Mouse (Mus musculus): ENCODE measurements around the gene Upp2.

Gene Upp2

GRCm38 (mm10) chr2:58615766-58616165, 48.7 kb downstream of the Upp2 start:
- no peak for DNase-seq (ENCODE audit: low spot score)

GRCm38 (mm10) chr2:58625186-58625585, 58.1 kb downstream of the Upp2 start:
- DNase-seq (ENCODE audit: low spot score): no peak

- no peak for DNase-seq (ENCODE audit: low spot score)
These were observed 58.6 kb downstream of the Upp2 start for GRCm38 (mm10) chr2:58625681-58626080.

GRCm38 (mm10) chr2:58626136-58626769, 59.2 kb downstream of the Upp2 start:
- no peak for DNase-seq (ENCODE audit: low spot score)

GRCm38 (mm10) chr2:58627981-58628380, 60.9 kb downstream of the Upp2 start:
- DNase-seq (ENCODE audit: low spot score): no peak

GRCm38 (mm10) chr2:58628993-58629392, 61.9 kb downstream of the Upp2 start:
- DNase-seq (ENCODE audit: low spot score): no peak

GRCm38 (mm10) chr2:58629440-58629839, 62.3 kb downstream of the Upp2 start:
- no peak for DNase-seq (ENCODE audit: low spot score)

GRCm38 (mm10) chr2:58633791-58634190, 66.7 kb downstream of the Upp2 start:
- no peak for DNase-seq (ENCODE audit: low spot score)

GRCm38 (mm10) chr2:58641761-58642555, 74.9 kb downstream of the Upp2 start:
- DNase-seq (ENCODE audit: low spot score): no peak

GRCm38 (mm10) chr2:58645667-58646066, 78.6 kb downstream of the Upp2 start:
- DNase-seq (ENCODE audit: low spot score): no peak

GRCm38 (mm10) chr2:58655169-58655568, 88.1 kb downstream of the Upp2 start:
- DNase-seq (ENCODE audit: low spot score): no peak

GRCm38 (mm10) chr2:58656959-58657358, 89.9 kb downstream of the Upp2 start:
- no peak for DNase-seq (ENCODE audit: low spot score)

GRCm38 (mm10) chr2:58657855-58658254, 90.8 kb downstream of the Upp2 start:
- no peak for DNase-seq (ENCODE audit: low spot score)

- no peak for DNase-seq (ENCODE audit: low spot score)
These were observed 93.5 kb downstream of the Upp2 start for GRCm38 (mm10) chr2:58660591-58660990.

- no peak for DNase-seq (ENCODE audit: low spot score)
These were observed 94.0 kb downstream of the Upp2 start for GRCm38 (mm10) chr2:58661116-58661515.

GRCm38 (mm10) chr2:58662661-58663060, 95.6 kb downstream of the Upp2 start:
- DNase-seq (ENCODE audit: low spot score): no peak

GRCm38 (mm10) chr2:58663404-58664120, 96.5 kb downstream of the Upp2 start:
- no peak for DNase-seq (ENCODE audit: low spot score)

- DNase-seq (ENCODE audit: low spot score): peak; percentile 22
These were observed 98.2 kb downstream of the Upp2 start for GRCm38 (mm10) chr2:58665081-58665814.

- DNase-seq (ENCODE audit: low spot score): no peak
These were observed 100.2 kb downstream of the Upp2 start for GRCm38 (mm10) chr2:58667298-58667697.

GRCm38 (mm10) chr2:58667991-58668390, 100.9 kb downstream of the Upp2 start:
- DNase-seq (ENCODE audit: low spot score): no peak

GRCm38 (mm10) chr2:58669114-58669513, 102.0 kb downstream of the Upp2 start:
- no peak for DNase-seq (ENCODE audit: low spot score)

- no peak for DNase-seq (ENCODE audit: low spot score)
These were observed 105.4 kb downstream of the Upp2 start for GRCm38 (mm10) chr2:58672520-58672919.

All from T-cell, adult 2 months (primary cell).